Mouse (Mus musculus) lung, adult 2 months (tissue): ENCODE measurements around the gene Aup1.

Experiments used
- CTCF ChIP-seq: fragments of 200-500 bp; IDR thresholded peaks from 2 replicates; pipeline ENCODE4 v1.5.1; 2011; ENCODE audit warnings: mild to moderate bottlenecking, low read length, control low read depth; ENCODE audit not compliant: insufficient read depth
- POLR2A ChIP-seq: fragments of 200-500 bp; IDR thresholded peaks from 2 replicates; pipeline ENCODE4 v1.6.1; 2011; ENCODE audit warnings: low read depth, mild to moderate bottlenecking, control low read depth, low read length, borderline replicate concordance; ENCODE audit errors: extremely low read depth

DNA sequence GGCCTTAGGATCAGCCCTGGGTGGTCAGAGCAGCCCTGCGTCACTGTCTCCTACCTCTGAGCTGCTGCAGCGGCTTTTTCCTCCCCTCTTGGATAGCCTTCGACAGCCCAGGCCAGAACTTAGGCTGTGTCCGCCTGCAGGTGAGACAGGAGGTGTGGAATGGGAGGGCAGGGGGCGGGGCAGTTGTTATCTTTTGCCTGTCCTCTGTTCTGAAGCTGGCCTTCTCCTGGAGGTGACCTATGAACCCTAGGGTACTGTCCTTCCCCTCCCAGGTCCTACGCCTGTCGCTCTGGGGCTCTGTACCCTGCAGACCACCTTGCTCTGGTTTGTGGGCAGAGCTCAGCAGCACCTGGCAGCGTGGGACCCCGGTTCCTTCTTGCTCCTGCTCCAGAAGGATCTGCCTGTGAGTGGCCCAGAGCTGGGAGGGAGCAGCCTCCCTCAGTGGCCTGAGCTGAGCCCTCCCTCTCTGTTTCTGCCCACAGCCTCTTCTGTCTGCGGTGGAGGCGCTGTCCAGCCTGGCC lies 48.9 kb downstream of the Aup1 start:
- TF ChIP-seq CTCF (no peak), POLR2A (no peak)
